Mouse (Mus musculus): Measurements from ENCODE around the gene Gm28305. TPM values are rescaled to one million over a fixed set of nuclear protein-coding genes. Genes with fewer than 3 reads are reported as not detected.

The Gm28305 gene
- polyA plus RNA-seq, 1 experiment from 2014 or later = not detected

Other genes with a start within 250 kb of the Gm28305 start
- gene Nphp3, start 38.1 kb upstream of the Gm28305 start, polyA plus RNA-seq (2014; fragmentation: Nextera tagmentation; extraction: Ambion mirVana) = 2.4 and 3.3 TPM in 2 replicates
- gene Uba5, start 22.5 kb downstream of the Gm28305 start, polyA plus RNA-seq (2014; fragmentation: Nextera tagmentation; extraction: Ambion mirVana) = 73.3 and 82.1 TPM in 2 replicates
- 6.0 and 7.0 TPM in 2 replicates for gene Acad11, start 22.7 kb downstream of the Gm28305 start, polyA plus RNA-seq (2014; fragmentation: Nextera tagmentation; extraction: Ambion mirVana)
- 0.46 and 0.80 TPM in 2 replicates for gene Ackr4, start 86.3 kb downstream of the Gm28305 start, polyA plus RNA-seq (2014; fragmentation: Nextera tagmentation; extraction: Ambion mirVana)
- gene Dnajc13, start 222.3 kb downstream of the Gm28305 start, polyA plus RNA-seq (2014; fragmentation: Nextera tagmentation; extraction: Ambion mirVana) = 27.6 and 32.0 TPM in 2 replicates

Measured in midbrain, embryonic 14.5 days (tissue).